Mouse (Mus musculus) bone marrow, adult 2 months (tissue): ENCODE data around the gene Glyctk.

Source experiments
- CTCF ChIP-seq: fragments of 200-500 bp; IDR thresholded peaks from 2 replicates; pipeline ENCODE4 v1.5.1; 2011; ENCODE audit warnings: low read length, control low read depth; ENCODE audit not compliant: control insufficient read depth, insufficient read depth
- POLR2A ChIP-seq: fragments of 200-500 bp; IDR thresholded peaks from 2 replicates; pipeline ENCODE4 v1.6.1; 2011; ENCODE audit warnings: low read depth, mild to moderate bottlenecking, control low read depth, low read length, borderline replicate concordance; ENCODE audit not compliant: control insufficient read depth

GRCm38 (mm10) chr9:106130250-106130649 is 27.7 kb downstream of the Glyctk start:
- no peak for TF ChIP-seq POLR2A
- no peak for TF ChIP-seq CTCF
